Mouse (Mus musculus) neural tube, embryonic 11.5 days (tissue): Measurements from ENCODE around the gene Cox8a. TPM values are rescaled to one million over a fixed set of nuclear protein-coding genes. Genes with fewer than 3 reads are reported as not detected.
A peak's percentile ranks its signal among the peaks of the same experiment; 100 is the strongest.

Source experiments
- ATAC-seq: fragments of 200-750 bp; cut with Nextera tagmentation; 2 replicates; pipeline ENCODE4 v1.8.0; 2017; ENCODE audit warnings: moderate number of reproducible peaks, mild to moderate bottlenecking, moderate TSS enrichment, moderate library complexity; ENCODE audit not compliant: insufficient read depth, low FRiP score, low TSS enrichment
- DNase-seq: peaks from one replicate; pipeline ENCODE4 v3.0.0-alpha.2; 2015; ENCODE audit warnings: low spot score
- H3K27ac ChIP-seq: fragments of 300-500 bp; sonication (generic); 2 replicates; pipeline ENCODE4 v1.5.1; 2014; ENCODE audit warnings: low read depth, mild to moderate bottlenecking, low read length
- H3K27me3 ChIP-seq: fragments of 300-500 bp; sonication (generic); 2 replicates; pipeline ENCODE4 v1.6.1; 2014; ENCODE audit warnings: mild to moderate bottlenecking, low read length, mixed read lengths; ENCODE audit not compliant: control insufficient read depth, insufficient read depth
- H3K36me3 ChIP-seq: fragments of 300-500 bp; sonication (generic); 2 replicates; pipeline ENCODE4 v1.6.1; 2014; ENCODE audit warnings: mild to moderate bottlenecking, low read length, moderate library complexity, mixed read lengths; ENCODE audit not compliant: control insufficient read depth, insufficient read depth
- H3K4me1 ChIP-seq: fragments of 300-500 bp; sonication (generic); 2 replicates; pipeline ENCODE4 v1.6.1; 2014; ENCODE audit warnings: low read length, mixed read lengths; ENCODE audit not compliant: control insufficient read depth, insufficient read depth
- H3K4me2 ChIP-seq: fragments of 300-500 bp; sonication (generic); 2 replicates; pipeline ENCODE4 v1.6.1; 2014; ENCODE audit warnings: low read depth, mild to moderate bottlenecking, moderate library complexity
- H3K4me3 ChIP-seq: fragments of 300-500 bp; sonication (generic); 2 replicates; pipeline ENCODE4 v1.5.1; 2014; ENCODE audit warnings: low read depth, low read length
- H3K9ac ChIP-seq: fragments of 300-500 bp; sonication (generic); 2 replicates; pipeline ENCODE4 v1.6.1; 2014; ENCODE audit warnings: mild to moderate bottlenecking, low read length
- H3K9me3 ChIP-seq: fragments of 300-500 bp; sonication (generic); 2 replicates; pipeline ENCODE4 v1.6.1; 2016; ENCODE audit warnings: low read length; ENCODE audit not compliant: control insufficient read depth
- WGBS: fragments of 180-500 bp; shearing (Covaris S2); extraction: QIAGEN DNeasy Blood & Tissue Kit; methylation state at CpG from one replicate; pipeline ENCODE4 v1.1.7; 2014; 5-methylcytosine and 5-hydroxymethylcytosine counted together
- polyA plus RNA-seq: library from polyadenylated mRNA; unstranded; fragments of >200 nt; fragmentation: Nextera tagmentation; extraction: Ambion mirVana; gene quantifications from 2 replicates; pipeline ENCODE4 v1.2.1, GENCODE M21; 2014

Cox8a gene
- polyA plus RNA-seq, 1 experiment from 2014 or later = 706 TPM

- peak; percentile 56; the same call in 1 of the 2 replicates for ATAC-seq
- Histone ChIP-seq H3K4me1 (peaks cover 26% of the 10 kb centered on the region), H3K27me3 (peaks cover 43% of the 10 kb centered on the region), H3K9ac (0 out of 2 replicates have a peak overlapping the region, but pooled peaks have one; percentile 8), H3K4me2 (peak overlapping the region; percentile 17; the same call in 1 of the 2 replicates), H3K27ac (no peak overlapping the region), H3K36me3 (no peaks in the 10 kb centered on the region), H3K4me3 (no peak overlapping the region), H3K9me3 (no peaks in the 10 kb centered on the region)
- peak; percentile 79 for DNase-seq
- WGBS = 1% methylated on average over 18 of the region's 18 CpGs
Observed at GRCm38 (mm10) chr19:7185715-7186291, 31.6 kb downstream of the Cox8a start.

DNA sequence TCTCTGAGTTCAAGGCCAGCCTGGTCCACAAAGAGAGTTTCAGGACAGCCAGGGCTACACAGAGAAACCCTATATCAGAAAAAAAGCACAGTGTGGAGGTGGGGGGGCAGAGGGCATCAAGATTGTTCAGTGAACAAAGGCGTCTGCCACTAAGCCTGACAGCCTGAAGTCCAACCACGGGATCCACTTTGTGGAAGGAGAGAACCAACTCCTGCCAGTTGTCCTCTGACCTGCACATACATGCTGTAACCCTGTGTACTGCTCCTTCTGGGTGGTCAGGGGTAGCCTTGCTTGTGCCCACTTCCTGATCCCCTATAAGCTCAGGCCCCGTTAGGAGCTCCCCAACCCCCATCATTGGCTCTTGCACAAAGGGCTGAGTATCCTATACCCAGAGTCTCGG is 32.4 kb downstream of the Cox8a start:
- Histone ChIP-seq H3K9me3 (no peaks in the 10 kb centered on the region), H3K4me1 (peaks cover 26% of the 10 kb centered on the region), H3K4me2 (no peak overlapping the region), H3K4me3 (no peak overlapping the region), H3K36me3 (no peaks in the 10 kb centered on the region), H3K27me3 (peaks cover 42% of the 10 kb centered on the region), H3K27ac (no peak overlapping the region), H3K9ac (no peak overlapping the region)
- DNase-seq (no peak), ATAC-seq (no peak)
- 50% methylated on average over 4 of the region's 4 CpGs for WGBS

DNA sequence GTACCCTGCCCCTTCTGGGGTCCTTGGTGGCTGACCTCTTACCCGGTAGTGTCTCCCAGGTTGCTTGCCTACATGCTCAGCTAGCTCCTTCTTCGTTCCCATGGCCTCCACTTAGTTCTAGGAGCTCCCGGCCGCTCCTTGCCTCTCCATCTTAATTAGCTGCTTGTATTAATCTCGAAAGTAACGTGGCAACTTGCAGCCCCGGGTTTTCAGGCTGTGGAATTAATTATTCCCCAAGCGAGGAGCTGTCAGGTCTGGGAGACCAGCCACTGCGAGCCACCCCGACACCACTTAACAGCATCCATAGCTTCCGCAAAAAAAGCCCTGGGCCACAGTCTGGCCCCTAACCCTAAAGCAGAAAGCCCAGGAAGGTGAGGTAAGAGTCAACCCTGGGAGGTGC is 34.0 kb downstream of the Cox8a start:
- Histone ChIP-seq H3K9me3 (no peaks in the 10 kb centered on the region), H3K4me3 (no peak overlapping the region), H3K27ac (no peak overlapping the region), H3K9ac (no peak overlapping the region), H3K4me2 (no peak overlapping the region), H3K4me1 (peaks cover 26% of the 10 kb centered on the region), H3K36me3 (no peaks in the 10 kb centered on the region), H3K27me3 (peaks cover 42% of the 10 kb centered on the region)
- no peak for ATAC-seq
- DNase-seq = no peak
- 63% methylated on average over 11 of the region's 11 CpGs for WGBS

- peaks cover 23% of the 10 kb centered on the region for H3K4me1 ChIP-seq
- H3K36me3 ChIP-seq = no peaks in the 10 kb centered on the region
- ATAC-seq (no peak), DNase-seq (no peak)
- 9% methylated on average over 23 of the region's 23 CpGs for WGBS
- peaks cover 41% of the 10 kb centered on the region for H3K27me3 ChIP-seq
- H3K27ac ChIP-seq = no peak overlapping the region
- no peak overlapping the region for H3K4me2 ChIP-seq
- no peak overlapping the region for H3K4me3 ChIP-seq
- no peak overlapping the region for H3K9ac ChIP-seq
- H3K9me3 ChIP-seq = no peaks in the 10 kb centered on the region
Observed at GRCm38 (mm10) chr19:7182273-7182949, 35.0 kb downstream of the Cox8a start.

DNA sequence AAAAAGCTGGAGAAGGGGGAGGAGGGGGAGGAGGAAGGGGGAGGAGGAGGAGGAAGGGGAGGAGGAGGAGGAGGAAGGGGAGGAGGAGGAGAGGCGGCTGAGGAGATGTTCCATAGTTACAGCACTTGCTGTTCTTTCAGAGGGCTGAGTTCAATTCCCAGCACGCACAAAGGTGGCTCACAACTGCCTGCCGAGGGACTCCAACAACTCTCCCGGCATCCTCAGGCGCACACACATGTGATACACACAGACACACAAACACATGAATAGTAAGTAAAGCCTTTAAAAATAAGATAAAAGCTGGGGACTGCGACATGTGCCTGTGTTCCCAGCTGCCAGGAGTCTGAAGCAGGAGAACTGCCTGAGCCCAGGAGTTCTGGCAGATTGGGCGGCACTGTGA is 35.9 kb downstream of the Cox8a start:
- Histone ChIP-seq H3K9me3 (no peaks in the 10 kb centered on the region), H3K4me3 (no peak overlapping the region), H3K36me3 (no peaks in the 10 kb centered on the region), H3K4me2 (no peak overlapping the region), H3K27me3 (peaks cover 35% of the 10 kb centered on the region), H3K9ac (no peak overlapping the region), H3K27ac (no peak overlapping the region), H3K4me1 (peaks cover 18% of the 10 kb centered on the region)
- ATAC-seq = no peak
- no peak for DNase-seq
- WGBS = 72% methylated on average over 7 of the region's 7 CpGs

DNA sequence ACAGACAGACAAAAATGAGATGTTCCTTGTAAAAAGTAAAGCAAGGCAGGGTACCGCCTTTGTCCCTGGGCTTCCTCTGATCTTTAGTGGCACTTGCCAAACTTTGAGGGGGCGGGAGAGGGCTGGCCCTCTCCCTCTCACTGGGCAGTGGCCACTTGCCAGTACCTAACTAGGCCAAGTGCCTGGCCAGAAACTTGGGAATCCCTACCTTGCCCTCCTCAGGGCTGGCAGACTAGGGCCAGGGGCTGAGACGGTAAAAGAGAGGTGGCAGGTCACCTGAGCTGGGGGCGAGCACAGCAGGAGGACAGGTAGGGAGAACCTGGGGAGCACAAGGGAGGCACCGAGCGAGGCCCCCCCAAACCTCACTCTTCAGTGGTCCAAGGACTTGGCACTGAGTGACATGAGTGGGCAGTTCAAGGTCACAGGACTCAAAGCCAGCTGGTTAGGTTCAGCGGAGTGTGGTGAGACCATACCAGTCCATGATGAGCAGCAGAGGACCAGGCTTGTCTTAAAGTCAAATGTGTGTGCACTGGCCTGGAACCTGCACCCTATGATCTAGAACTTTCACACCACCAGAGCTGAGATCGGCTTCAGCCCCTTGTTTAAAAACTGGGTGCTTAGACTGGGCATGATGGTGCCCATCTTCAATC is 36.5 kb downstream of the Cox8a start:
- H3K27ac ChIP-seq = no peak overlapping the region
- no peak for DNase-seq
- H3K27me3 ChIP-seq = peaks cover 38% of the 10 kb centered on the region
- 85% methylated on average over 8 of the region's 8 CpGs for WGBS
- no peaks in the 10 kb centered on the region for H3K36me3 ChIP-seq
- no peak overlapping the region for H3K4me3 ChIP-seq
- peaks cover 18% of the 10 kb centered on the region for H3K4me1 ChIP-seq
- H3K9me3 ChIP-seq = no peaks in the 10 kb centered on the region
- no peak overlapping the region for H3K9ac ChIP-seq
- no peak overlapping the region for H3K4me2 ChIP-seq
- ATAC-seq = no peak

DNA sequence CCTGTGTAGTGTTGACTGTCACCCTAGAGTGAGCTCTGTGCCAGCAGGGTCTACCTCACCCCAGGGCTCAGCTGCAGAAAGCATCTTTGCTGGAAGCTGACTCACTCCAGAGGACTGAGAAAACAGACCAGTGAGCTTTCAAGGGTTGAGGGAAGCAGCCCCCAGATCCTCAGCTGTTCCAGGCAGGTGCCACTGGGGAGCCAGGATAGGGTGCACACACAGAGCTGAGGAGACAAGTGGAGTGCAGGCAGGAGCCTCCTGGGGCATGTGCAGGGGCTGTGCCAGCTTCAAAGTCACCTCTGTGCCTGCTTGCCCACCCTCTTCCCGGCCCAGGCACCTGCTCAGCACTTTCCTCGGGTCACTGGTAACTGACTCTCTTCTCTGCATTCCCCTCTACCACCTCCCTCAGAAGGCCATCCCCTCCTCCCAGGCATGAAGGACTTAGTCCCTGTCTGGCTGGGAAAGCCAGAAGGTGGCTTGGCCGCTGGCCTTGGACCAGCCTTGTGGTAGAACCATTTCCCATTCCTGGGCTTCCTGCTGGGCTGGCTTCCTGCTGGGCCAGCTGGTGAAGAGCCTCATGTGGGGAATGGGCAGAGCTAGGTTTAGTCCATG is 38.5 kb downstream of the Cox8a start:
- no peaks in the 10 kb centered on the region for H3K9me3 ChIP-seq
- DNase-seq (no peak), ATAC-seq (no peak)
- no peak overlapping the region for H3K4me3 ChIP-seq
- no peaks in the 10 kb centered on the region for H3K36me3 ChIP-seq
- no peak overlapping the region for H3K9ac ChIP-seq
- no peak overlapping the region for H3K4me2 ChIP-seq
- H3K27ac ChIP-seq = no peak overlapping the region
- WGBS = 36% methylated on average over 3 of the region's 3 CpGs
- H3K4me1 ChIP-seq = peaks cover 11% of the 10 kb centered on the region
- peaks cover 35% of the 10 kb centered on the region for H3K27me3 ChIP-seq

DNA sequence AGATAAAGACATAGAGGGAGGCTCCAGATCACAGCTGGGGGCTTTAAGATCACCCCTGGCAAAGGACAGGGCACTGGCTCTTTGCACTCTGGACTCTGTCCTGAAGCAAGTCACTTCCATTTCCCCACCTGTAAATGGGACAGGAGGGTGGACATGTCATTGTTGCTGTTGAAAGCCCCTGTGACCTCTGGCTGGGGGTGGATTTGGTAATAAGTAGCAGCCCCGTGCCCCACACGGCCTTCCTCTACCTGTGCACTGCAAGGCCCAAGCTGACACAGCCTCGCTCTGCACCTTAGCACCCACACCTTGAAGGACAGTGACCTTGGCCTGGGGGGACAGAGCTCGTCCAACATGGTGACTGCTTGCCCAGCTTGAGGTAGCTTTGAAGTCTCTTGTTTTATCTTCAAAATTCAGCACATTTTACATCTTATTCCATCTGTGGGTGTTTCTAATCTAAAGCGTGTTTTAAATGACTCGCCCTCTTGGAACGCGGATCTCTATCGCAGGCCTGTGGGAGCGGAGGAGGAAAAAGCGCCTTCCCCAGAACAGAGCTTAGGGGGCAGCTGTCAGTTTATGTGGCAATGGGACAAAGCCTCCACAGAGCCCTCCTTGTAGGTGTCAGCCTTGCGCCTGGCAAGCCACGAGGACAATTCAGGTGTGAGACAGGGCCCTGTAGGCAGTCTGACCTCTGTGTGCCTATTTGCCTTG is 39.5 kb downstream of the Cox8a start:
- H3K27me3 ChIP-seq = peaks cover 28% of the 10 kb centered on the region
- peaks cover 11% of the 10 kb centered on the region for H3K4me1 ChIP-seq
- H3K27ac ChIP-seq = no peak overlapping the region
- no peak overlapping the region for H3K4me2 ChIP-seq
- H3K4me3 ChIP-seq = no peak overlapping the region
- no peak for ATAC-seq
- no peaks in the 10 kb centered on the region for H3K36me3 ChIP-seq
- H3K9me3 ChIP-seq = no peaks in the 10 kb centered on the region
- no peak overlapping the region for H3K9ac ChIP-seq
- WGBS = 61% methylated on average over 13 of the region's 13 CpGs
- no peak for DNase-seq
